Mouse (Mus musculus): ENCODE measurements around the gene Add2. TPM values are rescaled to one million over a fixed set of nuclear protein-coding genes. Genes with fewer than 3 reads are reported as not detected.

Gene Add2
- polyA plus RNA-seq, 1 experiment from 2014 or later: 26.6 TPM

DNA sequence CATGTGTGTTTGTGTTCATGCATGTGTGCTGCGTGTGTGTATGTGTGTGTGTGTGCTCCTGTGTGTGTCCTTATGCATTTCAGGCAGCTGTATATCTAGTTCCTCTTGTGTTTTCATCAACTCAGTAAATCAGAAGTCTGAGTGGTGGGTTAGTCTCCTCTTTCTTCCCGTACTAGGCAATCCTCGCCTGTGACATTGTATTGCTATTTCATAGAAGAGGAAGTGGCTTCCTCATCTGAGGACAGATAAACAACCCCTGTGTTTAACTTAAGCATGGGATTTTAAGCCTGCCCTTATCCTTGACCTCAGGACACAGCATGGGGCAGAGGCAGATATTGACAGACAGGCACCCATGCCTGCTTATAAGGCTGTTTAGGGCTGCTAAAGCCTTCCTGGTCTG, 45.4 kb downstream of the Add2 start:
- H3K36me3 ChIP-seq (replicated peaks): no peaks in the 10 kb centered on the region
- no peaks in the 10 kb centered on the region for H3K9me3 ChIP-seq
- WGBS: 86% methylated on average over 3 of the region's 3 CpGs
- H3K4me1 ChIP-seq: 0 out of 2 replicates have a peak, but pooled peaks cover 4% of the 10 kb centered on the region
- H3K27ac ChIP-seq (replicated peaks): no peak overlapping the region
- no peak for DNase-seq (ENCODE audit: low spot score)
- no peaks in the 10 kb centered on the region for H3K27me3 ChIP-seq (replicated peaks; ENCODE audit: low read depth, poor library complexity, severe bottlenecking)
- H3K4me3 ChIP-seq: no peak overlapping the region

DNA sequence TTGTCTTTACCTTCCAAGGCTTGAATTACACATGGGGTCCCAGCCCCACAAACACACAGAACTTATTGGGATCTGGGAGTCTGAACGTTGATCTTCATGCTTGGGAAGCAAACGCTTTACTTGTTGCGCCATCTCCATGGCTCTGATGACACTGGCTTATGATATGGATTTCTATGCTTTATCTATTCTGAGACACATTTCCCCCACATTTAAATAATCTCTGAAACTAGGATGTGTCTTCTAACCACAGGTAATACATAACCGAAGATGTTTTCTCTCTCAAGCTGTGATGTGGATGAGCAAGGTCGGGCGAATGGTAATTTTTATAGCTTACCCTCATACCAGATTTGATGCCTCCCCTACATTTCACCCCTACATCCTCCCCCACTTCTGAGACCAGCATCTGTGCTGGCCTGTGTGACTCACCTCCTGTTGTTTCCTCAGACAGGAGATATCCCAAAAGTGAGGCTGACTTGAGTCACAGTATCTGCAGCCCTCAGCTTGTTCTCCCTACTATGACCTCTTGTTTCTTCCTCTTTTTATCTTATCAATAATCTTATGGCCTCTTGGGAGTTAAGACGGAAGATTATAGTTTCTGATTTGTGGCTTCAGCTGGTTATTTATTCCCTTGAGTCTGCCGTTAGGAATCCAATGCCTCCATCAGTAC, 46.2 kb downstream of the Add2 start:
- no peak for DNase-seq (ENCODE audit: low spot score)
- Histone ChIP-seq H3K27me3 (replicated peaks; ENCODE audit: low read depth, poor library complexity, severe bottlenecking) (no peaks in the 10 kb centered on the region), H3K27ac (replicated peaks) (no peak overlapping the region), H3K9me3 (no peaks in the 10 kb centered on the region), H3K4me1 (0 out of 2 replicates have a peak, but pooled peaks cover 4% of the 10 kb centered on the region), H3K4me3 (no peak overlapping the region), H3K36me3 (replicated peaks) (no peaks in the 10 kb centered on the region)
- 91% methylated on average over 8 of the region's 8 CpGs for WGBS

DNA sequence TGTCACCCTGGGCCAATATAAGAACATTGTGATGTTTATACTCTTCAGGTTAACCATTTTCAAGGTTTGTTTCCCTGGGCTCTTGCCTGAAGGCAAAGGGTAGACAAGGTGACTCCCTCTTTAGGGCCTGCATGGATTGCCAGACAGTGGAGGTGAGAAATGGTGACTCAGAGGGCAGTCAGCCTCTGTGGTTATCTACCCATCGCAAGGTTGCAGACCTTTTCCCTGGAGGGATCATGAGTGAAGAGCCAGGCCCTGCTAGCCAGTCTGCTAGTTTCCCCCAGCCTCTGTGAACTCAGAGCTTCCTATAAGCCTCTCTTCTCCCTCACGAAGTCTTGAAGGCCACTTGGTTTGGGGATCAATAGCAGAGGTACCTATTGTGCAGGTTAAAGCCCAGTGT, 48.0 kb downstream of the Add2 start:
- WGBS: 88% methylated on average over 2 of the region's 2 CpGs
- Histone ChIP-seq H3K27ac (replicated peaks) (no peak overlapping the region), H3K9me3 (no peaks in the 10 kb centered on the region), H3K4me3 (no peak overlapping the region), H3K27me3 (replicated peaks; ENCODE audit: low read depth, poor library complexity, severe bottlenecking) (no peaks in the 10 kb centered on the region), H3K4me1 (0 out of 2 replicates have a peak, but pooled peaks cover 4% of the 10 kb centered on the region), H3K36me3 (replicated peaks) (no peaks in the 10 kb centered on the region)
- no peak for DNase-seq (ENCODE audit: low spot score)

DNA sequence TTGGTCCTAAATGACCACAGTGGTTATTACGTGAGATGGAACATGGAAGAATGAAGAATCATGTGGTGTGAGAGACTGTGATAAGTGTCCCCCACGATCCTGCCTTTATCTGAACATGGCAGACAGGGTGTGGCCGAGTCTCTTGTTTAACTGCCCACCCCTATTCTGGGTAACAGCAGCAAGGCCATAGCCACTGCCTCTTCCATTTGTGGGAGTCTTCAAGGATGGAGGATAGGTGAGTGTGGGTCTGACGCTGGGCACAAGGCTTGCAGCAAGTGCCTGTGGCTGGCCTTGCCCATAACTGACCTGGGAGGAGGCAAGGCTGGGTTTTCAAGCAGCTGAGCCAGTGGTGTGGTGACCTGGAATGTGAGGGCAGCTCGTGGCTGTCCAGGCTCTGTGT, 49.4 kb downstream of the Add2 start:
- Histone ChIP-seq H3K27ac (replicated peaks) (peak overlapping the region; percentile 57; the same call in 1 of the 2 replicates), H3K9me3 (no peaks in the 10 kb centered on the region), H3K27me3 (replicated peaks; ENCODE audit: low read depth, poor library complexity, severe bottlenecking) (no peaks in the 10 kb centered on the region), H3K4me1 (0 out of 2 replicates have a peak, but pooled peaks cover 5% of the 10 kb centered on the region), H3K36me3 (replicated peaks) (no peaks in the 10 kb centered on the region), H3K4me3 (peak overlapping the region; percentile 19; the same call in 1 of the 2 replicates)
- no peak for DNase-seq (ENCODE audit: low spot score)
- 80% methylated on average over 5 of the region's 5 CpGs for WGBS

DNA sequence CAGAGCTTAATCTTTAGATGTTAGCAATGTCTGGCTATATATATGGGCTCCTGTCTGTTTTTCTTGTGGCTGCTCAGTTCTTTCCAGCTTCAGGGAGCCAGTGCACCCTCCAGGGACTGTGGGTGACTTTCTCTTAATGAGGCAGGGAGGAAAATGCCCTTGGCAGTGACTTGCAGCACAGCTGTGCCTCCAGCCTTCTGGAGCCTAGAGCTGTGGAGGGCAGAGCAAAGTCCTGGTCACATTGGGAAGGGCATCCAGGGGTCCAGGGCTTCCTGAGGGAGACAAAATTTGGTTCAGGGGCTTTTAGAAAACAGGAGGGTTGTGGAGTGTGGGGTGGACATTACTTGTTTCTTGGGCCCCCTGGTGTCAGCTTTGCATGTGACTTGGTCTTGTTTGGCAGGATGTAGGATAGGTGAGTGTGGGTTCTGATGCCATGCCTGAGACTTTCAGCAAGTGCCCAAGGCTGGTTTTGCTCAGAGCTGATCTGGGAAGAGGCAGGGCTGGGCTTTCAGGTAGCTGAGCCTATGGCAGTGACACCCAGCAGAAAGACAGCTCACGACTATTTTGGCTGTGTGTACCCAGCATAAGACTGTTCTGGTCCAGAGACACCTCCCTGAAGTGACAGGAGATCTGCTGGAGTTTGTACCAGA, 50.0 kb downstream of the Add2 start:
- no peak for DNase-seq (ENCODE audit: low spot score)
- Histone ChIP-seq H3K27me3 (replicated peaks; ENCODE audit: low read depth, poor library complexity, severe bottlenecking) (no peaks in the 10 kb centered on the region), H3K4me3 (peak overlapping the region; percentile 19; the same call in 1 of the 2 replicates), H3K27ac (replicated peaks) (peak overlapping the region; percentile 57; the same call in 1 of the 2 replicates), H3K4me1 (peaks cover 9% of the 10 kb centered on the region), H3K9me3 (no peaks in the 10 kb centered on the region), H3K36me3 (replicated peaks) (no peaks in the 10 kb centered on the region; the same call in 1 of the 2 replicates)
- 84% methylated on average over 1 of the region's 1 CpGs for WGBS

DNA sequence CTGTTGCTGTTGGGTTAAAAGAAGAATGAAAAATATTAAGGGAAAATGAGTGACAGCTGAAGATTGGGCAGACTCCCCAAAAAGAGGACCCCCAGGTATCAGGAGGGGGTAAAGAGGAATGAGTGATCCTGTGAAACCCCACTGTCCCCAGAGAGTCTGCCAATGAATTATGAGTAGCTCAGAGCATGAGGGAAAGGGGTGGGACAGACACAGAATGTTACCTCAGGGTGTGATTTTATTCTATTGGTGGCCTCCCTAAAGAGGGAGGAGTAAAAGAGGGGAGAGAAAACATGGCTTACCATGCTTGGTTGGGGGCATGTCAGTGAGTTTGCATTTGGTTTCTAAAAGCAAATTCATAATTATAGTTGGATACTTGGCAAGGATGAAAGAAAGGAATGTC, 50.8 kb downstream of the Add2 start:
- Histone ChIP-seq H3K9me3 (no peaks in the 10 kb centered on the region), H3K4me1 (peaks cover 13% of the 10 kb centered on the region), H3K27me3 (replicated peaks; ENCODE audit: low read depth, poor library complexity, severe bottlenecking) (no peaks in the 10 kb centered on the region), H3K27ac (replicated peaks) (no peak overlapping the region), H3K4me3 (no peak overlapping the region), H3K36me3 (replicated peaks) (no peaks in the 10 kb centered on the region; the same call in 1 of the 2 replicates)
- DNase-seq (ENCODE audit: low spot score): no peak

DNA sequence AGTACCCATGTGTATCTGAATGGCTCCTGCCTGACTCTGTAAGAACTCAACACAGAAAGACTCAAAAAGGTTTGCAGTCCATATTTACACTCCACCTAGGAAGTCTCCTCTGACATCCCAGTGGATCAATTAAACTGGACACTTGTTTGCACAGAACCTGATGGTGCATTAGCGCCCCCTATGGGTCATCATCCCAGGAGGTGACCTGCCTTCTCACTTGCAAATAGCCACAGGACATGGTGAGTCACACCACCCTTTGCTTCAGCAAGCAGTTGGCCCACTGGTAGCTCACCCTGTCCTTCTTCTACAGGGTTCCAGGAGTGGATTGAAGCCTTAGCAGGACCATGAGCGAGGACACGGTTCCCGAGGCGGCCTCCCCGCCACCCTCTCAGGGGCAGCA, 57.0 kb downstream of the Add2 start:
- peaks cover 9% of the 10 kb centered on the region for H3K36me3 ChIP-seq (replicated peaks)
- no peaks in the 10 kb centered on the region for H3K27me3 ChIP-seq (replicated peaks; ENCODE audit: low read depth, poor library complexity, severe bottlenecking)
- WGBS: 59% methylated on average over 6 of the region's 6 CpGs
- H3K4me3 ChIP-seq: no peak overlapping the region
- H3K4me1 ChIP-seq: peaks cover 9% of the 10 kb centered on the region
- no peaks in the 10 kb centered on the region for H3K9me3 ChIP-seq
- H3K27ac ChIP-seq (replicated peaks): no peak overlapping the region; the same call in 1 of the 2 replicates
- DNase-seq (ENCODE audit: low spot score): peak; percentile 68

DNA sequence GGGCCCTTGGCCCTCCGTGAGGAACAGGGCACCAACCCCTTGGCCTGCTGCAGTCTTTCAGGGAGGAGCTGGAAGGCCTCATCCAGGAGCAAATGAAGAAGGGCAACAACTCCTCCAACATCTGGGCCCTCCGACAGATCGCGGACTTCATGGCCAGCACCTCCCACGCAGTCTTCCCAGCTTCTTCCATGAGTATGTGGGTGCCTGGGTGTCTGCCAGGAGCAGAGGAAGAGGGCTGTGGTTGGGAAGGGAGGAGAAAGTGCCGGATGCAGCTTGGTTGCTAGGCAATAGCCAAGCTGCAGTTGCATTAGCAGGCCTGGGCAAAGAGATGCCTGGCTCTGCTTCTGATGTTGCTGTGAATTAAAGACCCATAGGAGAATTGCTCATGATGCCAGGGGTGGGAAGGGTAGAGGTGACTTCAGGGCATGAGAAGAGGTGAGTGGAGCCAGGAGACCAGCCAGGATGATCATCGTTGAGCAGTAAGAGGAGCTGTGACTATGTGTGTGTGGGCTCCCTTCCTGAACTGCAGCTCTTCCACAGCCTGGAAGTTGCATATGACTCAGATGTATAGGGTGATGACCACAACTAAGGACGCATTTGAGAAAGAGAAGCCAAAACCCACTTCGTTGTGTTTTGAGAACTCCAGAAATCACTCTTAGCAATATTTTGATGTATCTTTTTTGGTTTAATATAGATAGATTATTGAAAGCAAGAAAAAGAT, 58.5 kb downstream of the Add2 start:
- H3K36me3 ChIP-seq (replicated peaks): peaks cover 9% of the 10 kb centered on the region
- H3K27ac ChIP-seq (replicated peaks): no peak overlapping the region
- H3K27me3 ChIP-seq (replicated peaks; ENCODE audit: low read depth, poor library complexity, severe bottlenecking): no peaks in the 10 kb centered on the region
- no peak overlapping the region for H3K4me3 ChIP-seq
- peaks cover 9% of the 10 kb centered on the region for H3K4me1 ChIP-seq
- 78% methylated on average over 9 of the region's 9 CpGs for WGBS
- no peak for DNase-seq (ENCODE audit: low spot score)
- H3K9me3 ChIP-seq: no peaks in the 10 kb centered on the region

DNA sequence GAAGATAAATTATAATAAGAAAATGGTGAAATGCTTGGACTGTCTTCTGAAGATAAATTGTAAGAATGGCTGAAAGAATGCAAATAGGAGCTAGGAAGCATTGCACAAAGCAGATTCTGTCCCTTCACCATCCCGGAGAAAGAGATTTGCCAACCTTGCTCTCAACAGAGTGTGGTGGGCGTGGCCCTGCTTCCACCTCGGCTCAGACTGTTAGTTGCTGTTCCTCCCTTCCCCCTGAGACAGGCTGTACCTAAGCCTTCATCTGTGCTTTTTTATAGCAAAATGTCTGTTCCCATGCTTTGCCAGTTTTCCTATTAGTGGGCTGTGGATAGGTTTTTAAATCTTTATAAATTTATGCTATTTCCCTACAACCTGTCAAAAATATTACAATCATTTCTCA, 59.3 kb downstream of the Add2 start:
- H3K9me3 ChIP-seq: no peaks in the 10 kb centered on the region
- 42% methylated on average over 3 of the region's 3 CpGs for WGBS

DNA sequence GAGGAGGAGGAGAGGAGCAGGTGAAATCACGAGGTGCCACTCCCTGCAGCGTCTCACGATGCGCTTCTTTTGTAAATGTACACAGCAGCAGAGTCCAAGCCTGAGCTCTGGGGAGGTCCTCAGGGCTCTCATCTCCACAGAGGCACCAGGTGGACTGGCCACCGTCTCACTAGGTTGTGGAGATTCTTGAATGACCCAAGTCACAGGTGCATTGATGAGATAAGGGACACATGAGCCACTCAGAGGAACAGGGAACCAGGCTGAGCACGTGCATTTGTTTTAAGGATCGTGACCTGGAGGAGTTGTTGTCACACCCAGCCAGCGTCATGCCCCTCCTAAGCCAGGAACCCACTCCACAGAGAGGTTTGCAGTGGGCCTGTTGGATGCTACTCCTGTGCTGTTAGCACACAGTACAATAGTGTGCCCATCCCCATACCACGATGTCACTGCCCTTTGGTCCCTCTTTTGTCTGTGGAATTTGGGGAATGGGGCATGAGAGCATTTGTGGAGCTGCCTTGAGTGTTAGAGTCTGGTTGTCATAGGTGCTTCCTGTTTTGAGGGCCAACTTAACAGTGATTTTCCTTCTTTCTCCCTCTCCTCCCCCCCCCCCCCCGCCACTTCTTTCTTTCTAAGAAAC, 65.8 kb downstream of the Add2 start:
- Histone ChIP-seq H3K4me3 (no peak overlapping the region), H3K9me3 (no peaks in the 10 kb centered on the region), H3K4me1 (peaks cover 10% of the 10 kb centered on the region), H3K36me3 (replicated peaks) (no peaks in the 10 kb centered on the region; the same call in 1 of the 2 replicates), H3K27me3 (replicated peaks; ENCODE audit: low read depth, poor library complexity, severe bottlenecking) (no peaks in the 10 kb centered on the region), H3K27ac (replicated peaks) (no peak overlapping the region)
- WGBS: 71% methylated on average over 10 of the region's 10 CpGs
- no peak for DNase-seq (ENCODE audit: low spot score)

More for the DNA sequence above, 59.3 kb downstream of the Add2 start:
- H3K27ac ChIP-seq (replicated peaks): no peak overlapping the region
- H3K4me3 ChIP-seq: no peak overlapping the region
- no peak for DNase-seq (ENCODE audit: low spot score)
- no peaks in the 10 kb centered on the region for H3K27me3 ChIP-seq (replicated peaks; ENCODE audit: low read depth, poor library complexity, severe bottlenecking)
- H3K36me3 ChIP-seq (replicated peaks): peaks cover 9% of the 10 kb centered on the region
- H3K4me1 ChIP-seq: peaks cover 9% of the 10 kb centered on the region

DNA sequence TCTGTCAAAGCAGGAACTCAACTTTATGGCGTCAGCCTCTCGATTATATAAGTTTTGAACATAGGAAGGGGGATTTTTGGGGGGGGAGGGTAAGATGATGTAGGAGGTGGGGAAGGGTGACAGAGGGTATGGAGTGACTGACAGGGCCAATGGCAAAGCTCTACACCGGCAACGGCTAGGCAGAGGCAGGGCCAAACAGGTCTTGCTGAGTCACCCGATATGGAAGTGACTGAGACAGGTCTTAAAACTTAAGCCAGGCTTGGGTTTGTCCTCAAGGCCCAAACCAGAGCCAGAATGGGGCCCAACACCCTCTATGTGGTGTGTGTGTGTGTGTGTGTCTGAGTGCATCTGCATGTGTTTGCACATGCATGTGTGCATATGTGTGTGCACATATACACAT, 67.0 kb downstream of the Add2 start:
- Histone ChIP-seq H3K4me3 (no peak overlapping the region), H3K36me3 (replicated peaks) (no peaks in the 10 kb centered on the region; the same call in 1 of the 2 replicates), H3K27me3 (replicated peaks; ENCODE audit: low read depth, poor library complexity, severe bottlenecking) (no peaks in the 10 kb centered on the region), H3K27ac (replicated peaks) (no peak overlapping the region), H3K4me1 (peaks cover 10% of the 10 kb centered on the region), H3K9me3 (no peaks in the 10 kb centered on the region)
- WGBS: 87% methylated on average over 5 of the region's 5 CpGs
- DNase-seq (ENCODE audit: low spot score): no peak

DNA sequence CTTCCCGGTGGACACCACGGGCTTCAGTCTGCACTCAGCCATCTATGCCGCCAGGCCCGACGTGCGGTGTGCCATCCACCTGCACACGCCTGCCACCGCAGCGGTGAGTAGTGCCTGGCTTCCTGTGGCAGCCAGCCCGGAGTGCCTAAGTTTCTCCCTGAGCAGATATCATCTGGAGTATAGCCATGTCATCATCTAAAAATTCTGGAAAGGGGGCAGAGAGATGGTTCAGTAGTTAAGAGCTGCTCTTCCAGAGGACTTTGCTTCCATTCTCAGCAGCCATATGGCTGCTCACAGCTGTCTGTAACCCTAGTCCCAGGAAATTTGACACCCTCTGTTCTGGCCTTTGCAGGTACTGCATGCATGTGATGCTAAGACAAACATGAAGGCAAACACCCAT, 68.3 kb downstream of the Add2 start:
- no peak overlapping the region; the same call in 1 of the 2 replicates for H3K27ac ChIP-seq (replicated peaks)
- H3K9me3 ChIP-seq: no peaks in the 10 kb centered on the region
- H3K27me3 ChIP-seq (replicated peaks; ENCODE audit: low read depth, poor library complexity, severe bottlenecking): no peaks in the 10 kb centered on the region
- 91% methylated on average over 10 of the region's 10 CpGs for WGBS
- no peak for DNase-seq (ENCODE audit: low spot score)
- peaks cover 10% of the 10 kb centered on the region for H3K4me1 ChIP-seq
- no peak overlapping the region for H3K4me3 ChIP-seq
- H3K36me3 ChIP-seq (replicated peaks): peaks cover 6% of the 10 kb centered on the region; the same call in 1 of the 2 replicates

Data from embryonic facial prominence, embryonic 10.5 days (tissue).